Mouse (Mus musculus): ENCODE measurements around the gene Tmprss7.

- TF ChIP-seq CTCF (IDR thresholded peaks at IDR 0.05; ENCODE audit: extremely low read depth, insufficient read depth, low read length) (no peak), POLR2A (IDR thresholded peaks at IDR 0.05; ENCODE audit: extremely low read depth, insufficient read depth, low read length) (no peak)
Observed at GRCm38 (mm10) chr16:45718296-45718695, 24.8 kb upstream of the Tmprss7 start.
